Mouse (Mus musculus) liver, embryonic 14.5 days (tissue): ENCODE data around the gene Frem2. TPM values are rescaled to one million over a fixed set of nuclear protein-coding genes. Genes with fewer than 3 reads are reported as not detected.

Source experiments
- ATAC-seq: fragments of 200-750 bp; cut with Nextera tagmentation; 2 replicates; pipeline ENCODE4 v1.8.0; 2017; ENCODE audit warnings: moderate number of reproducible peaks, mild to moderate bottlenecking, moderate library complexity; ENCODE audit not compliant: insufficient read depth
- DNase-seq, 3 experiments: peaks; one replicate each; pipeline ENCODE4 v3.0.0-alpha.2; 2012 to 2013; ENCODE audit warnings: low read depth in 3 of 3, low spot score in 3 of 3
- H3K27ac ChIP-seq: fragments of 300-500 bp; sonication (generic); 2 replicates; pipeline ENCODE4 v1.5.1; 2014; ENCODE audit warnings: moderate library complexity, mild to moderate bottlenecking, control low read depth, inconsistent platforms
- H3K27me3 ChIP-seq: fragments of 300-500 bp; sonication (generic); 2 replicates; pipeline ENCODE4 v1.6.1; 2014; ENCODE audit warnings: mild to moderate bottlenecking, low read length, moderate library complexity; ENCODE audit not compliant: control insufficient read depth, insufficient read depth
- H3K36me3 ChIP-seq: fragments of 300-500 bp; sonication (generic); replicated peaks from 2 replicates; pipeline ENCODE4 v1.6.1; 2014; ENCODE audit warnings: low read depth; ENCODE audit not compliant: control insufficient read depth, insufficient read depth
- H3K4me1 ChIP-seq, 2 experiments: fragments of 200-500 bp in 1 of 2; fragments of 300-500 bp in 1 of 2; sonication (generic) in 1 of 2; replicated peaks; 2 replicates each; pipeline ENCODE4 v1.6.1; 2012 to 2014; ENCODE audit warnings: antibody characterized with exemption in 1 of 2, inconsistent platforms in 1 of 2, low read length in 1 of 2; ENCODE audit not compliant: control insufficient read depth in 2 of 2, insufficient read depth in 2 of 2
- H3K4me2 ChIP-seq: fragments of 300-500 bp; sonication (generic); 2 replicates; pipeline ENCODE4 v1.6.1; 2014; ENCODE audit warnings: low read depth, mild to moderate bottlenecking, control low read depth, moderate library complexity
- H3K4me3 ChIP-seq, 2 experiments: fragments of 200-500 bp in 1 of 2; fragments of 300-500 bp in 1 of 2; sonication (generic) in 1 of 2; 2 replicates each; pipeline ENCODE4 v1.5.1; 2012 to 2014; ENCODE audit warnings: low read depth in 2 of 2, low read length in 2 of 2, mild to moderate bottlenecking in 2 of 2, control low read depth in 1 of 2, inconsistent platforms in 1 of 2, moderate library complexity in 1 of 2; ENCODE audit not compliant: insufficient read depth in 1 of 2
- H3K9ac ChIP-seq: fragments of 300-500 bp; sonication (generic); replicated peaks from 2 replicates; pipeline ENCODE4 v1.6.1; 2014; ENCODE audit warnings: mild to moderate bottlenecking, control low read depth, moderate library complexity
- H3K9me3 ChIP-seq: fragments of 300-500 bp; sonication (generic); 2 replicates; pipeline ENCODE4 v1.6.1; 2016; ENCODE audit warnings: low read length, mixed read lengths; ENCODE audit not compliant: control insufficient read depth
- CTCF ChIP-seq: IDR thresholded peaks from 2 replicates; pipeline ENCODE4 v1.5.1; 2016; ENCODE audit warnings: antibody characterized with exemption, low read depth, control low read depth
- EP300 ChIP-seq: IDR thresholded peaks from 2 replicates; pipeline ENCODE4 v1.6.1; 2016; ENCODE audit warnings: antibody characterized with exemption, low read depth
- WGBS: fragments of 180-500 bp; shearing (Covaris S2); extraction: QIAGEN DNeasy Blood & Tissue Kit; methylation state at CpG from one replicate; pipeline ENCODE4 v1.1.7; 2014; ENCODE audit not compliant: insufficient replicate concordance; 5-methylcytosine and 5-hydroxymethylcytosine counted together
- polyA plus RNA-seq, 2 experiments: library from polyadenylated mRNA; depleted of rRNA in 1 of 2; stranded (reverse) in 1 of 2; unstranded in 1 of 2; fragments of >200 nt; fragmentation: Nextera tagmentation in 1 of 2; extraction: Ambion mirVana in 1 of 2; gene quantifications; 2 replicates each; pipeline versions ENCODE4 v1.2.1 to v1.2.3; 2012 to 2014

Frem2 gene
- polyA plus RNA-seq, 2 experiments: 0.19 to 0.71 TPM

DNA sequence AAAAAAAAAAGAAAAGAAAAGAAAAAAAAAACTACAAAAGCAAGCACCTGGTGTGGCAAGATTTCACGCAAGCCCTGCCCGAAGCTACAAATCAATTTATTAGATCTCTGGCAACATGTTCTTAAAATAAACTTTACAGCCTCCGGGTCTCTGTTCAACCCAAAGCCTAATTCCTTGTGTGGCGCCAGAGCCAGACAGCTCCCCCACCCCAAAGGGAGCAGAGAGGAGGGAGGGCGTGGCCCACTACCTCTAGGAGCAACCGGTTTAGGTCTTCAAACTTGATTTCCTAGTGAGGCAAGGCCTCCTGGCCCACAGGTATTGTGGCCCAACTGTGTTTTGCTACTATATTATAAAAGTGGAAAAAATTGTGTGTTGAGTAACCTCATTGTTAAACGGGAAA is 57.8 kb downstream of the Frem2 start:
- 36% methylated on average over 7 of the region's 7 CpGs for WGBS
- TF ChIP-seq CTCF (no peak), EP300 (no peak)
- Histone ChIP-seq H3K27me3 (no peaks in the 10 kb centered on the region), H3K4me3 (no peak overlapping the region), H3K9ac (no peak overlapping the region), H3K36me3 (no peaks in the 10 kb centered on the region), H3K9me3 (no peaks in the 10 kb centered on the region), H3K27ac (no peak overlapping the region), H3K4me1 (peaks cover 0 to 7% of the 10 kb centered on the region in 2 experiments; a peak in 1 of 4 replicates), H3K4me2 (no peak overlapping the region)
- no peak for DNase-seq
- ATAC-seq: no peak

DNA sequence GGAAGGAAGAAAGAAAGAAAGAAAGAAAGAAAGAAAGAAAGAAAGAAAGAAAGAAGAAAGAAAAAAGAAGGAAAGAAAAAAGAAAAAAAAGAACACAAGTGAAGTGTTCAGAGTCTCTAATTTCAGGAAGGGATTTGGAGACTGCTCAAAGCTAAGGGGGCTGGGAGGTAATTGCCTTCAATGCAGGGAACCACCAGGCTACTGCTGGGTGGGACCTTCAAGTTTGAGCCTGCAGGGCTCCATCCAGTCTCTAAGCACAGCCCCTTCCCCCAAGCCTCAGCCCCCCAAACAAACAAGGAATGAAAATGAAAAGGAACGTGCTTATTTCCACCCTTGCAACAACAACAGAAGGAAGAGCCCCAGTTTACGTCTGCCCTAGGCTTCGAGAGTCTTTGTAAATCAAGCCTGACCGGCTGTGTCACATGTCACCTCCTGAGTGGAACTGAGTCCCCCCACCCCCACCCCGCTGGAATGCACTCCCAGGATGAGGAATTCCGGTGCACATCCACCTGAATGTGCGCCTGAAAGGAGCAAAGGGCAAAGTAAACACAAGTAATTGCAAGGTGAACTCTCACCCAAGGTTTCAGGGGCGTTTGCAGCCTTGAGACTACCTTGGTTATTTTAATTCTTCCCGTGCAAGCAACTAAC is 58.9 kb downstream of the Frem2 start:
- H3K27ac ChIP-seq: no peak overlapping the region
- no peaks in the 10 kb centered on the region for H3K9me3 ChIP-seq
- no peaks in the 10 kb centered on the region for H3K36me3 ChIP-seq
- peaks cover 0 to 7% of the 10 kb centered on the region in 2 experiments; a peak in 1 of 4 replicates for H3K4me1 ChIP-seq
- H3K4me3 ChIP-seq: no peak overlapping the region
- no peak for ATAC-seq
- WGBS: 19% methylated on average over 9 of the region's 9 CpGs
- H3K9ac ChIP-seq: no peak overlapping the region
- no peak for TF ChIP-seq CTCF
- no peak for TF ChIP-seq EP300
- H3K4me2 ChIP-seq: no peak overlapping the region
- H3K27me3 ChIP-seq: no peaks in the 10 kb centered on the region
- DNase-seq: no peak

DNA sequence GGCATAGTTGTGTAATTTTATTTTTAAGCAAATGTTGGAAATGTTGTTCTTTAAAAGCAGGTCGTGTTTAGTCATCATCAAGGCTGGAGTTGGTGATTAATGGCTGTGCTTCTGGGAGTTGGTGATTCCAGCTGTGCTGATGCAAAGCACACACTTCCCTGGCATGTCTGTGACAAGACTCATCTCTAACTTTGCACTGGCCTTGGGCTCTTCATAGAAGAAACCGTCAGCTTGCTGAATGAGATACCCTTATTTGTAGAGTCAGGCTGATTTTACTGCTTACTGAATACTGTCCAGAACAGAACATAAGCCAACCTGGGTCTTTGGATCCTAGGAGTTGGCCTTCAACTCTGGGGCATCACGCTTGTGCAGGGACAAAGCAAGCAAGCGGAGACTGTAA is 62.7 kb downstream of the Frem2 start:
- no peak overlapping the region for H3K4me2 ChIP-seq
- 52% methylated on average over 4 of the region's 4 CpGs for WGBS
- DNase-seq: no peak
- ATAC-seq: no peak
- no peaks in the 10 kb centered on the region for H3K27me3 ChIP-seq
- no peak overlapping the region for H3K4me3 ChIP-seq
- H3K27ac ChIP-seq: no peak overlapping the region
- TF ChIP-seq CTCF (no peak), EP300 (no peak)
- H3K9me3 ChIP-seq: no peaks in the 10 kb centered on the region
- no peak overlapping the region for H3K9ac ChIP-seq
- H3K4me1 ChIP-seq: peaks cover 0 to 6% of the 10 kb centered on the region in 2 experiments; a peak in 1 of 4 replicates
- no peaks in the 10 kb centered on the region for H3K36me3 ChIP-seq

DNA sequence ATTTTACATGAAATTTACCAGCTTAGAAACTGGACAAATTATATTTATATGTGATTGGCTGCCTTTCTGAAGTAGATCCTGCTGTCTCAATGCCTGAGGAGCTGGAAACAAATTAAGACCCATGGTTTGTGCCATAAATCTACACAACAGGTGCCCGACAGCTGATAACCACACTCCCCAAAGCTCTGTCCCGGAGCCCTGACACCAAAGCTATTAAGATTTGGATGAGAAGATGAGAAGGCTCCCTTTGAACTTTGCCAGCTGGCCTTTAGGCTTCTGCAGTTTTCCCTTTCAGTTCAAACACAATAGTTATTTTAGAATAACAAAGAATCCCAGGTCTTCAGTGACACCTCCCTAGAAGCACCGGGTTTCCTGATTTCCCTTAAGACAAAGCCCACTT is 63.4 kb downstream of the Frem2 start:
- Histone ChIP-seq H3K27me3 (no peaks in the 10 kb centered on the region), H3K9me3 (no peaks in the 10 kb centered on the region), H3K4me3 (no peak overlapping the region), H3K4me2 (no peak overlapping the region), H3K27ac (no peak overlapping the region), H3K36me3 (no peaks in the 10 kb centered on the region), H3K9ac (no peak overlapping the region), H3K4me1 (peaks cover 0 to 4% of the 10 kb centered on the region in 2 experiments; a peak in 1 of 4 replicates)
- 30% methylated on average over 3 of the region's 3 CpGs for WGBS
- DNase-seq (no peak), ATAC-seq (no peak)
- TF ChIP-seq EP300 (no peak), CTCF (no peak)

DNA sequence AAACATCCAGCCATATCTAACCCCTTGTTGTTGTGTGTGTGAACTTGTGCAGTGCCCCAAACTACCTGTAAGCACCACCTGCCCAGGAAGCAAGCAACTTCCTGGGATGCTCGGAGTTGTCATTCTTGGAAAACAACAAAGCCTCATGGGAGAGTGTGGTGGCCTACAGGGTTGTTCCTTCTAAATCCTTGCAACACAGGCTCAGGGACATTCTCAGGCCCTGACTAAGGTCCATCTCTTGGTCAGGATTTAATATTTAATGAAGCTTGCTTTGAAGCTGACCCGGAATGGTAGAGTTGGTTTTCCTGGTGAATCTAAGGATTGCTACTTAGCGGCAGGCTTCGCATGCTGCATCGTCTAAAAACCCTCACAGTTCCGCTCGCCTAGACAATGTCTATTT is 65.1 kb downstream of the Frem2 start:
- H3K9me3 ChIP-seq: no peaks in the 10 kb centered on the region
- TF ChIP-seq CTCF (no peak), EP300 (no peak)
- H3K27ac ChIP-seq: no peak overlapping the region
- H3K9ac ChIP-seq: no peak overlapping the region
- no peaks in the 10 kb centered on the region for H3K36me3 ChIP-seq
- no peaks in the 10 kb centered on the region for H3K4me1 ChIP-seq
- no peak for DNase-seq
- H3K27me3 ChIP-seq: no peaks in the 10 kb centered on the region
- WGBS: 68% methylated on average over 7 of the region's 7 CpGs
- H3K4me2 ChIP-seq: no peak overlapping the region
- H3K4me3 ChIP-seq: no peak overlapping the region
- ATAC-seq: no peak
